Mouse (Mus musculus) embryonic facial prominence, embryonic 10.5 days (tissue): ENCODE data around the gene Tns1. TPM values are rescaled to one million over a fixed set of nuclear protein-coding genes. Genes with fewer than 3 reads are reported as not detected.

Experiments
- DNase-seq: peaks from one replicate; pipeline ENCODE4 v3.0.0-alpha.2; 2017; ENCODE audit warnings: low spot score
- H3K27ac ChIP-seq: fragments of 300-500 bp; sonication (generic); replicated peaks from 2 replicates; pipeline ENCODE4 v1.5.1; 2016; ENCODE audit warnings: mild to moderate bottlenecking
- H3K27me3 ChIP-seq: fragments of 300-500 bp; sonication (generic); replicated peaks from 2 replicates; pipeline ENCODE4 v1.6.1; 2016; ENCODE audit warnings: low read depth, mild to moderate bottlenecking; ENCODE audit not compliant: poor library complexity, severe bottlenecking
- H3K36me3 ChIP-seq: fragments of 300-500 bp; sonication (generic); replicated peaks from 2 replicates; pipeline ENCODE4 v1.6.1; 2016; ENCODE audit warnings: mild to moderate bottlenecking, moderate library complexity
- H3K4me1 ChIP-seq: fragments of 300-500 bp; sonication (generic); 2 replicates; pipeline ENCODE4 v1.6.1; 2016
- H3K4me3 ChIP-seq: fragments of 300-500 bp; sonication (generic); 2 replicates; pipeline ENCODE4 v1.5.1; 2016; ENCODE audit warnings: mild to moderate bottlenecking, moderate library complexity
- H3K9me3 ChIP-seq: fragments of 300-500 bp; sonication (generic); 2 replicates; pipeline ENCODE4 v1.6.1; 2016; ENCODE audit warnings: mild to moderate bottlenecking
- WGBS: fragments of 180-500 bp; shearing (Covaris S2); methylation state at CpG from one replicate; pipeline ENCODE4 v1.1.7; 2016; 5-methylcytosine and 5-hydroxymethylcytosine counted together
- polyA plus RNA-seq: library from polyadenylated mRNA; unstranded; fragments of >200 nt; fragmentation: Nextera tagmentation; extraction: Ambion mirVana; gene quantifications from 2 replicates; pipeline ENCODE4 v1.2.1, GENCODE M21; 2016

Tns1 gene
- polyA plus RNA-seq, 1 experiment from 2014 or later, result 27.4 TPM

- Histone ChIP-seq H3K9me3 (no peaks in the 10 kb centered on the region), H3K4me3 (no peak overlapping the region), H3K27me3 (no peaks in the 10 kb centered on the region), H3K27ac (no peak overlapping the region), H3K4me1 (peaks cover 40% of the 10 kb centered on the region), H3K36me3 (peaks cover 42% of the 10 kb centered on the region)
- no peak for DNase-seq
- 84% methylated on average over 10 of the region's 10 CpGs for WGBS
Observed at GRCm38 (mm10) chr1:73932421-73933145, 191.7 kb downstream of the Tns1 start.

GRCm38 (mm10) chr1:73931851-73932250 is 192.4 kb downstream of the Tns1 start:
- Histone ChIP-seq H3K27me3 (no peaks in the 10 kb centered on the region), H3K36me3 (peaks cover 44% of the 10 kb centered on the region), H3K27ac (no peak overlapping the region), H3K4me3 (no peak overlapping the region), H3K4me1 (peaks cover 33% of the 10 kb centered on the region), H3K9me3 (no peaks in the 10 kb centered on the region)
- 86% methylated on average over 5 of the region's 5 CpGs for WGBS
- no peak for DNase-seq

GRCm38 (mm10) chr1:73930411-73931134 is 193.7 kb downstream of the Tns1 start:
- Histone ChIP-seq H3K9me3 (no peaks in the 10 kb centered on the region), H3K4me3 (no peak overlapping the region), H3K27me3 (no peaks in the 10 kb centered on the region), H3K27ac (no peak overlapping the region), H3K36me3 (peaks cover 43% of the 10 kb centered on the region), H3K4me1 (peaks cover 31% of the 10 kb centered on the region)
- 85% methylated on average over 8 of the region's 8 CpGs for WGBS
- no peak for DNase-seq

- Histone ChIP-seq H3K4me1 (peaks cover 31% of the 10 kb centered on the region), H3K27me3 (no peaks in the 10 kb centered on the region), H3K9me3 (no peaks in the 10 kb centered on the region), H3K4me3 (no peak overlapping the region), H3K27ac (no peak overlapping the region), H3K36me3 (peaks cover 45% of the 10 kb centered on the region)
- DNase-seq, result no peak
- WGBS, result 91% methylated on average over 5 of the region's 5 CpGs
Observed at GRCm38 (mm10) chr1:73929952-73930329, 194.3 kb downstream of the Tns1 start.

- WGBS, result 45% methylated on average over 15 of the region's 15 CpGs
- Histone ChIP-seq H3K9me3 (no peaks in the 10 kb centered on the region), H3K4me3 (no peak overlapping the region), H3K36me3 (peaks cover 45% of the 10 kb centered on the region), H3K27ac (no peak overlapping the region), H3K4me1 (peaks cover 31% of the 10 kb centered on the region), H3K27me3 (no peaks in the 10 kb centered on the region)
- DNase-seq, result peak; percentile 43
Observed at GRCm38 (mm10) chr1:73929211-73929951, 194.9 kb downstream of the Tns1 start.

GRCm38 (mm10) chr1:73928385-73928784 is 195.9 kb downstream of the Tns1 start:
- WGBS, result 89% methylated on average over 8 of the region's 8 CpGs
- H3K4me3 ChIP-seq, result no peak overlapping the region
- H3K36me3 ChIP-seq, result peaks cover 51% of the 10 kb centered on the region

GRCm38 (mm10) chr1:73927819-73928218 is 196.4 kb downstream of the Tns1 start:
- Histone ChIP-seq H3K4me1 (peaks cover 34% of the 10 kb centered on the region), H3K9me3 (no peaks in the 10 kb centered on the region), H3K27ac (no peak overlapping the region), H3K36me3 (peaks cover 57% of the 10 kb centered on the region), H3K4me3 (no peak overlapping the region), H3K27me3 (no peaks in the 10 kb centered on the region)
- no peak for DNase-seq
- 76% methylated on average over 15 of the region's 15 CpGs for WGBS

More at GRCm38 (mm10) chr1:73928385-73928784, 195.9 kb downstream of the Tns1 start:
- H3K9me3 ChIP-seq, result no peaks in the 10 kb centered on the region
- no peak for DNase-seq
- no peak overlapping the region for H3K27ac ChIP-seq
- H3K27me3 ChIP-seq, result no peaks in the 10 kb centered on the region
- H3K4me1 ChIP-seq, result peaks cover 31% of the 10 kb centered on the region

GRCm38 (mm10) chr1:73926279-73926678 is 198.0 kb downstream of the Tns1 start:
- Histone ChIP-seq H3K9me3 (no peaks in the 10 kb centered on the region), H3K27me3 (no peaks in the 10 kb centered on the region), H3K4me1 (peaks cover 28% of the 10 kb centered on the region), H3K36me3 (peaks cover 72% of the 10 kb centered on the region), H3K4me3 (no peak overlapping the region), H3K27ac (no peak overlapping the region)
- WGBS, result 60% methylated on average over 7 of the region's 7 CpGs
- peak; percentile 22 for DNase-seq

GRCm38 (mm10) chr1:73924871-73925610 is 199.2 kb downstream of the Tns1 start:
- no peak for DNase-seq
- Histone ChIP-seq H3K27me3 (no peaks in the 10 kb centered on the region), H3K9me3 (no peaks in the 10 kb centered on the region), H3K4me3 (no peak overlapping the region), H3K36me3 (peaks cover 79% of the 10 kb centered on the region), H3K27ac (0 out of 2 replicates have a peak overlapping the region, but pooled peaks have one; percentile 21), H3K4me1 (peaks cover 18% of the 10 kb centered on the region)
- 93% methylated on average over 18 of the region's 18 CpGs for WGBS

GRCm38 (mm10) chr1:73924210-73924609 is 200.0 kb downstream of the Tns1 start:
- DNase-seq, result no peak
- Histone ChIP-seq H3K27me3 (no peaks in the 10 kb centered on the region), H3K36me3 (peaks cover 87% of the 10 kb centered on the region), H3K27ac (no peak overlapping the region), H3K9me3 (no peaks in the 10 kb centered on the region), H3K4me1 (peaks cover 10% of the 10 kb centered on the region), H3K4me3 (no peak overlapping the region)
- 85% methylated on average over 5 of the region's 5 CpGs for WGBS

- peaks cover 97% of the 10 kb centered on the region for H3K36me3 ChIP-seq
- 58% methylated on average over 8 of the region's 8 CpGs for WGBS
Observed at GRCm38 (mm10) chr1:73923185-73923584, 201.1 kb downstream of the Tns1 start.

GRCm38 (mm10) chr1:73920701-73921100 is 203.5 kb downstream of the Tns1 start:
- DNase-seq, result no peak
- peaks cover 96% of the 10 kb centered on the region for H3K36me3 ChIP-seq
- no peak overlapping the region for H3K27ac ChIP-seq
- no peak overlapping the region for H3K4me3 ChIP-seq
- WGBS, result 91% methylated on average over 8 of the region's 8 CpGs
- no peaks in the 10 kb centered on the region for H3K27me3 ChIP-seq
- peaks cover 7% of the 10 kb centered on the region for H3K4me1 ChIP-seq
- H3K9me3 ChIP-seq, result no peaks in the 10 kb centered on the region

More at GRCm38 (mm10) chr1:73923185-73923584, 201.1 kb downstream of the Tns1 start:
- H3K4me3 ChIP-seq, result no peak overlapping the region
- no peaks in the 10 kb centered on the region for H3K27me3 ChIP-seq
- H3K9me3 ChIP-seq, result no peaks in the 10 kb centered on the region
- H3K27ac ChIP-seq, result no peak overlapping the region
- peaks cover 6% of the 10 kb centered on the region; the same call in 1 of the 2 replicates for H3K4me1 ChIP-seq
- DNase-seq, result no peak
